ENCODE assay signal across 27 mouse cellular contexts in genomic region chr11:104195382-104195781, GRCm38 (mm10). TPM values are rescaled to one million over a fixed set of nuclear protein-coding genes. Genes with fewer than 3 reads are reported as not detected.
DNase-seq lines count a peak whose midpoint lies in the region; ATAC-seq and TF ChIP-seq lines count a peak whose summit lies in the region.
"Had no signal": no experiment of that assay in that cellular context is flagged by ENCODE, and none has a peak within 500 bp of the region (broad histone marks: within the 10 kb centered on the region; RNA-seq: fewer than 3 reads in every experiment).

No protein-coding gene starts in this region.

- no peak overlapping the region for H3K27ac ChIP-seq in forebrain, embryonic 11.5 days (ENCODE audit: low read depth, low read length)
- H3K27ac ChIP-seq in forebrain, embryonic 10.5 days, result no peak overlapping the region
- no peak overlapping the region for H3K27ac ChIP-seq in neural tube, embryonic 11.5 days (ENCODE audit: low read depth, low read length)
- H3K27ac ChIP-seq in hindbrain, postnatal 0 days, result no peak overlapping the region
- H3K27ac ChIP-seq in neural tube, embryonic 14.5 days (ENCODE audit: low read depth, low read length), result no peak overlapping the region
- no peak overlapping the region for H3K27ac ChIP-seq in left cerebral cortex, adult 2 months
- H3K27ac ChIP-seq: embryonic facial prominence, embryonic 10.5 days; heart, adult 2 months; kidney, embryonic 15.5 days; liver, embryonic 14.5 days; lung, embryonic 15.5 days had no signal

- intact Hi-C loops in left cerebral cortex, adult 2 months (cut with DNase I), result loop anchor here (5.0 kb wide), 1 partner anchor 433 kb away; no protein-coding TSS in a partner anchor

- 0 out of 2 replicates have a peak overlapping the region, but pooled peaks have one; percentile 8 for H3K4me2 ChIP-seq in forebrain, embryonic 11.5 days (ENCODE audit: low read depth, low read length, severe bottlenecking)
- H3K4me2 ChIP-seq in neural tube, embryonic 11.5 days (ENCODE audit: low read depth), result no peak overlapping the region
- 0 out of 2 replicates have a peak overlapping the region, but pooled peaks have one; percentile 27 for H3K4me2 ChIP-seq in hindbrain, postnatal 0 days (ENCODE audit: low read depth, low read length)
- no peak overlapping the region for H3K4me2 ChIP-seq in neural tube, embryonic 14.5 days (ENCODE audit: low read depth, low read length)
- H3K4me2 ChIP-seq: kidney, embryonic 15.5 days; lung, embryonic 15.5 days had no signal

- H3K9ac ChIP-seq in forebrain, embryonic 11.5 days (ENCODE audit: low read length), result no peak overlapping the region
- no peak overlapping the region for H3K9ac ChIP-seq in neural tube, embryonic 11.5 days (ENCODE audit: low read length)
- H3K9ac ChIP-seq in hindbrain, postnatal 0 days (replicated peaks; ENCODE audit: low read length), result no peak overlapping the region
- no peak overlapping the region for H3K9ac ChIP-seq in neural tube, embryonic 14.5 days (replicated peaks; ENCODE audit: low read depth, low read length)
- H3K9ac ChIP-seq: kidney, embryonic 15.5 days; liver, embryonic 14.5 days; lung, embryonic 15.5 days had no signal

- no peaks in the 10 kb centered on the region for H3K36me3 ChIP-seq in forebrain, embryonic 11.5 days (ENCODE audit: control insufficient read depth, insufficient read depth, low read length)
- no peaks in the 10 kb centered on the region for H3K36me3 ChIP-seq in forebrain, embryonic 10.5 days (replicated peaks)
- no peaks in the 10 kb centered on the region for H3K36me3 ChIP-seq in neural tube, embryonic 11.5 days (ENCODE audit: control insufficient read depth, insufficient read depth, low read length)
- no peaks in the 10 kb centered on the region for H3K36me3 ChIP-seq in hindbrain, postnatal 0 days (ENCODE audit: insufficient read depth, low read length)
- no peaks in the 10 kb centered on the region for H3K36me3 ChIP-seq in neural tube, embryonic 14.5 days (ENCODE audit: control insufficient read depth, insufficient read depth, low read length)
- H3K36me3 ChIP-seq: embryonic facial prominence, embryonic 10.5 days; kidney, embryonic 15.5 days; lung, embryonic 15.5 days had no signal

- H3K4me1 ChIP-seq in forebrain, embryonic 11.5 days (replicated peaks; ENCODE audit: control insufficient read depth, insufficient read depth, low read length), result no peaks in the 10 kb centered on the region
- peaks cover 3% of the 10 kb centered on the region; the same call in 1 of the 2 replicates for H3K4me1 ChIP-seq in forebrain, embryonic 10.5 days
- no peaks in the 10 kb centered on the region for H3K4me1 ChIP-seq in neural tube, embryonic 11.5 days (ENCODE audit: control insufficient read depth, insufficient read depth, low read length)
- no peaks in the 10 kb centered on the region for H3K4me1 ChIP-seq in hindbrain, postnatal 0 days (ENCODE audit: insufficient read depth, low read length)
- H3K4me1 ChIP-seq in neural tube, embryonic 14.5 days (ENCODE audit: control insufficient read depth, insufficient read depth, low read length), result no peaks in the 10 kb centered on the region
- H3K4me1 ChIP-seq: embryonic facial prominence, embryonic 10.5 days; lung, embryonic 15.5 days had no signal

- H3K4me3 ChIP-seq in forebrain, embryonic 11.5 days (ENCODE audit: low read depth, low read length), result no peak overlapping the region
- no peak overlapping the region for H3K4me3 ChIP-seq in forebrain, embryonic 10.5 days
- no peak overlapping the region for H3K4me3 ChIP-seq in neural tube, embryonic 11.5 days (ENCODE audit: low read depth, low read length)
- H3K4me3 ChIP-seq in hindbrain, postnatal 0 days (ENCODE audit: low read length), result no peak overlapping the region
- H3K4me3 ChIP-seq in neural tube, embryonic 14.5 days (ENCODE audit: low read depth, low read length), result no peak overlapping the region
- H3K4me3 ChIP-seq in left cerebral cortex, adult 2 months, result no peak overlapping the region
- H3K4me3 ChIP-seq: embryonic facial prominence, embryonic 10.5 days; heart, adult 2 months; kidney, embryonic 15.5 days; lung, embryonic 15.5 days had no signal

- no peaks in the 10 kb centered on the region for H3K9me3 ChIP-seq in forebrain, embryonic 11.5 days (ENCODE audit: control insufficient read depth, low read length)
- no peaks in the 10 kb centered on the region for H3K9me3 ChIP-seq in forebrain, embryonic 10.5 days
- H3K9me3 ChIP-seq in neural tube, embryonic 11.5 days (ENCODE audit: control insufficient read depth, low read length), result no peaks in the 10 kb centered on the region
- H3K9me3 ChIP-seq in hindbrain, postnatal 0 days (ENCODE audit: low read length), result no peaks in the 10 kb centered on the region
- no peaks in the 10 kb centered on the region for H3K9me3 ChIP-seq in neural tube, embryonic 14.5 days (ENCODE audit: control insufficient read depth, low read length)
- H3K9me3 ChIP-seq: embryonic facial prominence, embryonic 10.5 days; kidney, embryonic 15.5 days; lung, embryonic 15.5 days had no signal

- H3K27me3 ChIP-seq in forebrain, embryonic 11.5 days (ENCODE audit: control insufficient read depth, insufficient read depth, low read length), result peaks cover 2% of the 10 kb centered on the region; the same call in 1 of the 2 replicates
- peaks cover 20% of the 10 kb centered on the region; the same call in 1 of the 2 replicates for H3K27me3 ChIP-seq in forebrain, embryonic 10.5 days (ENCODE audit: poor library complexity, severe bottlenecking)
- H3K27me3 ChIP-seq in neural tube, embryonic 11.5 days (ENCODE audit: control insufficient read depth, insufficient read depth, low read length), result no peaks in the 10 kb centered on the region
- H3K27me3 ChIP-seq in hindbrain, postnatal 0 days (ENCODE audit: insufficient read depth, low read length), result peaks cover 4% of the 10 kb centered on the region
- no peaks in the 10 kb centered on the region for H3K27me3 ChIP-seq in neural tube, embryonic 14.5 days (ENCODE audit: control insufficient read depth, insufficient read depth, low read length)

- DNase-seq in forebrain, embryonic 11.5 days (ENCODE audit: low spot score), result no peak
- DNase-seq in forebrain, embryonic 10.5 days (ENCODE audit: extremely low spot score, low spot score), result no peak
- peak; percentile 19 for DNase-seq in neural tube, embryonic 11.5 days (ENCODE audit: low spot score)
- DNase-seq in neural tube, embryonic 10.5 days (ENCODE audit: extremely low spot score, low spot score), result no peak
- DNase-seq in hindbrain, postnatal 0 days (ENCODE audit: low spot score), result no peak
- no peak for DNase-seq in left cerebral cortex, adult 2 months (ENCODE audit: extremely low spot score in 1 of 2, low spot score in 2 of 2)
- no peak for DNase-seq in kidney, adult 8-10 months

- no peak for TF ChIP-seq CTCF in hindbrain, postnatal 0 days (IDR thresholded peaks at IDR 0.05; ENCODE audit: low read depth)
- no peak for TF ChIP-seq CTCF in left cerebral cortex, adult 2 months (IDR thresholded peaks at IDR 0.05)

- peak; percentile 4; the same call in 1 of the 2 replicates for ATAC-seq in forebrain, embryonic 11.5 days (replicated peaks; ENCODE audit: low FRiP score)
- ATAC-seq in neural tube, embryonic 11.5 days (ENCODE audit: insufficient read depth, low FRiP score, low TSS enrichment), result no peak
- no peak; the same call in 1 of the 2 replicates for ATAC-seq in hindbrain, postnatal 0 days
- ATAC-seq in neural tube, embryonic 14.5 days (ENCODE audit: low read depth), result peak; percentile 38; the same call in 1 of the 2 replicates
- ATAC-seq: intestine, embryonic 16.5 days had no signal

- 73% methylated on average over 11 of the region's 11 CpGs for WGBS in forebrain, embryonic 11.5 days
- 80% methylated on average over 11 of the region's 11 CpGs for WGBS in forebrain, embryonic 10.5 days
- 73% methylated on average over 11 of the region's 11 CpGs for WGBS in neural tube, embryonic 11.5 days
- 76% methylated on average over 11 of the region's 11 CpGs for WGBS in hindbrain, postnatal 0 days
- 74% methylated on average over 11 of the region's 11 CpGs for WGBS in neural tube, embryonic 14.5 days

RNA-seq across cellular contexts. Expression of gene Sppl2c, which starts 9.3 kb away (rescaled TPM):
- not detected in 2 replicates for polyA plus RNA-seq in forebrain, embryonic 11.5 days (2014; fragmentation: Nextera tagmentation; extraction: Ambion mirVana)
- not detected in 2 replicates for polyA plus RNA-seq in forebrain, embryonic 10.5 days (2016; fragmentation: Nextera tagmentation; extraction: Ambion mirVana)
- polyA plus RNA-seq in neural tube, embryonic 11.5 days (2014; fragmentation: Nextera tagmentation; extraction: Ambion mirVana), result not detected in 2 replicates
- not detected in 2 replicates for total RNA-seq in hindbrain, postnatal 0 days (2014; rRNA removed)
- polyA plus RNA-seq in hindbrain, postnatal 0 days (2015; fragmentation: Nextera tagmentation; extraction: Ambion mirVana), result not detected in 2 replicates
- polyA plus RNA-seq in neural tube, embryonic 14.5 days (2014; fragmentation: Nextera tagmentation; extraction: Ambion mirVana), result not detected in 2 replicates
- not detected for total RNA-seq in left cerebral cortex, adult 2 months (2021)
- total RNA-seq: adrenal gland, postnatal 36 days; CH12.LX; common myeloid progenitor, adult 5-6 weeks; gastrocnemius, postnatal 14 days; heart, adult 2 months; heart, postnatal 36 days; layer of hippocampus, postnatal 14 days; left cerebral cortex, postnatal 25 days had no signal
- polyA plus RNA-seq: embryonic facial prominence, embryonic 10.5 days; frontal cortex, adult 2 months; heart, embryonic 14.5 days; intestine, embryonic 16.5 days; kidney, embryonic 15.5 days; limb, embryonic 14.5 days; liver, embryonic 14.5 days; lung, embryonic 15.5 days; spleen, adult 2 months; stomach, embryonic 14.5 days; thymus, postnatal 0 days had no signal

RNA-seq across cellular contexts. Expression of gene Mapt, which starts 35.8 kb away (rescaled TPM):
- polyA plus RNA-seq in forebrain, embryonic 11.5 days (2014; fragmentation: Nextera tagmentation; extraction: Ambion mirVana), result 33.0 and 43.1 TPM in 2 replicates
- polyA plus RNA-seq in forebrain, embryonic 10.5 days (2016; fragmentation: Nextera tagmentation; extraction: Ambion mirVana), result 2.9 and 8.1 TPM in 2 replicates
- polyA plus RNA-seq in neural tube, embryonic 11.5 days (2014; fragmentation: Nextera tagmentation; extraction: Ambion mirVana), result 107 and 121 TPM in 2 replicates
- total RNA-seq in hindbrain, postnatal 0 days (2014; rRNA removed), result 473 and 516 TPM in 2 replicates
- polyA plus RNA-seq in hindbrain, postnatal 0 days (2015; fragmentation: Nextera tagmentation; extraction: Ambion mirVana), result 966 and 1,028 TPM in 2 replicates
- polyA plus RNA-seq in neural tube, embryonic 14.5 days (2014; fragmentation: Nextera tagmentation; extraction: Ambion mirVana), result 925 and 1,009 TPM in 2 replicates
- 100 to 1,000 TPM; 353 to 364 TPM for total RNA-seq in left cerebral cortex, adult 2 months (2021)
- total RNA-seq: common myeloid progenitor, adult 5-6 weeks had no signal

Comparison
In these comparisons a context has a peak if more than half of its experiments do, and no peak if none do; other contexts are left out.
1. ATAC-seq: peak in forebrain, embryonic 11.5 days (single experiment) and neural tube, embryonic 14.5 days (single experiment); none in neural tube, embryonic 11.5 days (single experiment) and hindbrain, postnatal 0 days (single experiment).
2. H3K4me2 ChIP-seq: peak in forebrain, embryonic 11.5 days (single experiment) and hindbrain, postnatal 0 days (single experiment); none in neural tube, embryonic 11.5 days (single experiment) and neural tube, embryonic 14.5 days (single experiment).